Mouse (Mus musculus): ENCODE data around the gene Foxn4. TPM values are rescaled to one million over a fixed set of nuclear protein-coding genes. Genes with fewer than 3 reads are reported as not detected.

The Foxn4 gene
- polyA plus RNA-seq (2012; rRNA removed) = not detected in 2 replicates

DNA sequence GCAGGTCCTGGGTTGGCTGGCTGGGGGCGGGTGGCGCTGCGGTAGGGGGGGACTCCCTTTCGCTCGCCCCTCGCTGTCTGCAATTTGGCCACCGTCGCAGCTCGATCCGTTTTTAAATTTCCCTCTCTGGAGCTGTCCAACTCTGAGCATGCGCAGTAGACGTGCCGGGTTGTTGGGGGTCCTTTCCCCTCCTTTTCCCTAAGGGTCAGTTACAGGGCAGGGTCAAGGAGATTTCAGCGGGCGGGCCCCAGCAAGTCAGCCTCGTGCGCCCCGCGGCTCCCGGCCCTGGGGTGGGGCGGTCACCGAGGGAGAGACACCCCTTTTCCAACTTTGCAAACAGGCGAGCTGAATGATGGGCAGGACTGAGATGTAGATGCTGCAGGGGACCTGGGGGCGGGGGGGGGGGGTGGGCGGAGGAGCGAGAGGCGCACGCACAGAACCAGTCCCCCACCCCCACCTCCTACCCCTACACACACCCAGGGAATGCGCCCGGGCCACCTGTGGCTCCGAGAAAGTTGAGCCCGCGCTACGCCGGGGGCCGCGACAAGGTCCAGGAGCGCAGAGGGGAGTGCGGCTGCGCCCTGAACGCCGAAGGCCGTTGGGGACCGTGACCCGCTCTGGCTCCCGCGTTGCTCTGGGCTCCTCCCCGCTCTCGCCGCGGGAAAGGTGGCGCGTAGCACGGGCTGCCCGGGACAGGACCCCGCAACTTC is at the start of gene Foxn4:
Gene Foxn4 (minus strand): TSS at position 115 of the 710 bp plus-strand sequence.
- no peak for DNase-seq (ENCODE audit: extremely low spot score in 1 of 2, low spot score in 1 of 2)

GRCm38 (mm10) chr5:114323105-114323790 is 49.6 kb upstream of the Foxn4 start:
- no peak for DNase-seq (ENCODE audit: extremely low spot score in 1 of 2, low spot score in 1 of 2)

- DNase-seq (ENCODE audit: extremely low spot score in 1 of 2, low spot score in 1 of 2) = no peak
Observed at GRCm38 (mm10) chr5:114309680-114310036, 36.1 kb upstream of the Foxn4 start.

- peak in 1 of 2 experiments; percentile 73 for DNase-seq (ENCODE audit: extremely low spot score in 1 of 2, low spot score in 1 of 2)
Observed at GRCm38 (mm10) chr5:114308765-114309679, 35.4 kb upstream of the Foxn4 start.

GRCm38 (mm10) chr5:114306496-114306895 is 32.9 kb upstream of the Foxn4 start:
- no peak for DNase-seq (ENCODE audit: extremely low spot score in 1 of 2, low spot score in 1 of 2)

DNA sequence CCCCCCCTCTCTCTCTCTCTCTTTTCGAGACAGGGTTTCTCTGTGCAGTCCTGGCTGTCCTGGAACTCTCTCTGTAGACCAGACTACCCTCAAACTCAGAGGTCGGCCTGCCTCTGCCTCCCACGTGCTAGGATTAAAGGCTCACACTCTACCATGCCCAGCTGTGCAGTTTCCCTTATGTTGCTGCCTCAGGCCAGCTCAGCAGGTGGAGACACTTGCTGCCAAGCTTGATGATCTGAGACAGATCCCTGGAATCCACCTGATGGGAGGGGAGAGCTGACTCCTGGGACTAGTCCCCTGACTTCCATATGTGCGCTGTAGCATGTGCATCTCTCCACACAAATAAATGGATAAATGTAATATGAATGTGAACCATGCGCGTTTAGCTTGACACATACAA is 29.6 kb upstream of the Foxn4 start:
- DNase-seq (ENCODE audit: extremely low spot score in 1 of 2, low spot score in 1 of 2) = no peak

- no peak for DNase-seq (ENCODE audit: extremely low spot score in 1 of 2, low spot score in 1 of 2)
Observed at GRCm38 (mm10) chr5:114299883-114300610, 26.4 kb upstream of the Foxn4 start.

GRCm38 (mm10) chr5:114299156-114299855 is 25.7 kb upstream of the Foxn4 start:
- no peak for DNase-seq (ENCODE audit: extremely low spot score in 1 of 2, low spot score in 1 of 2)

DNA sequence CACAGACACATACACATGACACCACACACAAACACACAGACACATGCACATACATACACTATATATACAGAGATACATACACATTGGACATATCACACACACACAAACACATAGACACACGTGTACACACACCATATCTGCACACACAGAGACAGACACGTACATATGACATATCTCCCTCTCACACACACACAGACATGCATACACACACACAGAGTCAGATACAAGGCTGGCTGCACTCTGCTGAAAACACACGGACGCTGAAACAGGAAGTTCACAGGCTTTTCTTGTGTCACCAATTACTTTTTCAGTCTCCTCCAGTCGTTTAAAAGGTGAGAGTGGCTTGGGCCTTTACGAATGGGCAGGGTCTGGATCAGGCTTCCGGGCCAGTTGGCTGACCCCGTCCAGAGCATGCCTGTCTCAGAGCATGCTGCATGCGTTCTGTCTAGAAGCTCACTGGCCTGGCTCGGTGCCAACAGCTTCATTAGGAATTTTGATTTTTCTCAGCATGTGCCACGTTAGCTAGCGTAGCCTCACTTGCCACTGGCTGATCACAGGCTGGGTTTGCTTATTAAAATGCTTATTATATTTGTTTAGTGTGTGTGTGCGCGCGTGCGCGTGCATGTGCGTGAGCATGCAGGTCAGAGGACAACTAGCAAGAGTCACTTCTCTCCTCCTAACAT is 24.7 kb upstream of the Foxn4 start:
- no peak for DNase-seq (ENCODE audit: extremely low spot score in 1 of 2, low spot score in 1 of 2)

DNA sequence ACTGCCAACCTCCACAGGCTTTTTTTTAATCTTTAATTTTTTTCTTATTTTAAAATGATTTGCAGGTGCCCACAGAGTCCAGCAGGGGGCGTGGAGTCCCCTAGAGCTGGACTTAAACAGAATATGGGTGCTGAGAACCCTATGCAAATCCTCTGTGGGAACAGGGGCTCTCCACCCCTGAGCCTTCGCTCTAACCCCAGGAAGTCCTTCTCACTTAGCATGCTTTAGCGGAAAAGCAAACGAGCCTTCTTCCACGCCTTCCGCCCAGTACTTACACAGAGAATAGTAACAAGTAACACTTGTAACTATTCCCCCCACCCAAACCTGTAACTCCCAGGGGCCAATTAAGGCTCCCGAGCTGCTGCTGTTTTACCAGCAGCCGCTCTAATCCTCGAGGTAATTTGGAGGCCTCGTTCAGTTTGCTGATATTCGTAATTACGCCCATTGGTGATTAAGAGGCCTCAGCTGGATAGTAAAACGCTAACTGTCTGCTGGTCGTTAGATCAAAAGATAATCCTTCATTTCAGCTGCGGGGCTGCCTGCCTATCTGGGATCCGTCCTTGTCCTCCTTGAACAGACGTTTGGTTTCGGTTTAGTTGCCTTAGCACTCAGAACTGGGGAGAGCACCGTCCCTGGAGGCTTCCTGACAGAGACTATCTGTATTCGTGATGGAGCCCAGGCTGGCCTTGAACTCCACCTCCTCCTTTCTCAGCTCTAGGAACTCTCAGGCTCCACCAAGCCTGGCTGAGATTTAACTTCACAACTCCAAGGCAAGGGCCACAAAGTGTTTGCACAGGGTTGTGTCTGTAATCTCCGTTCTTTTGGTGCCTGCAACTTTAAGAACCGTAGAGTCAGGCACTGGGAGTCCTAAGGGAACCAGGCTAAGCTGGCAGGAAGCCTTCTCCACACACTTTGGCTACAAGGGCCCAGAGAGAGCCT is 23.4 kb upstream of the Foxn4 start:
- DNase-seq (ENCODE audit: extremely low spot score in 1 of 2, low spot score in 1 of 2) = no peak

GRCm38 (mm10) chr5:114290004-114290403 is 16.4 kb upstream of the Foxn4 start:
- peak in 1 of 2 experiments; percentile 17 for DNase-seq (ENCODE audit: extremely low spot score in 1 of 2, low spot score in 1 of 2)

DNA sequence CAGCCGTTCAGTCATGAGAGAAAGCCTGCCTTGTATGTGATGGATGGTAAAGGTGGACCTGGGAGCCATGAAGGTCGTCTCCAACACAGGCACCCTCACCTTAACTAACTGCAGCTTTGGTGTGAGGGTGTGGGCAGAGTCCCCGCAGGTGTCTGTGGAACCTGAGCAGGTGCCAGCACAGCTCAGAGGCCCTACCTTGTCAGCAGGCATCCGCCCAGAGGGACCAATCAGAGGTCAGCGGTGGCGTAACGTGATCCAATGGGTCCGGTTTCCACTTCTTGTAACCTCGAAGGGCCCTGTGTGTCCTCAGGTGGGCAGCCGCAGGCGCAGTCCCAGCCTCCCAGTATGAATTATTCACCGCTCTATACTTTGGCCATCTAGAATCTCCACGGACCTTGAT is 15.3 kb upstream of the Foxn4 start, which contains the start of gene Myo1h:
Gene Myo1h (plus strand): TSS at position 293 of the 400 bp plus-strand sequence.
- DNase-seq (ENCODE audit: extremely low spot score in 1 of 2, low spot score in 1 of 2) = no peak

DNA sequence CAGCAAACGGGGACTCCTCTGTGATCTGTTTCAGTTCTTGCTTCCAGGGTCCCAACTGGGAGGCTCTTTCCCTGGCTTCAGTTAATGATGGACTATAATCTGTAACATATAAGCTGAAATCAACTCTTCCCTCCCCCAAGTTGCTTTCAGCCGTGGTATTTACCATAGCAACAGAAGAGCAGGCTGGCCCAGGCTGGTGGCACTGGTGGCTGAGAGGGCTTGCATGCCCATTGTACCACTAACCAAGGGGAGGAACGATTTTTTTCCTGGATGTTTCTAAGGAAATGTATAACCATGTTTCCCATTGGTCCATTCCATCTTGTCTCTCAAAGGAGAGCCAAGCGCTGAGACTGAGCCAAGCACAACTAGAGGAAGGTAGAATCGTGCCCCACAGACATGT is 14.8 kb upstream of the Foxn4 start:
- DNase-seq (ENCODE audit: extremely low spot score in 1 of 2, low spot score in 1 of 2) = no peak

- no peak for DNase-seq (ENCODE audit: extremely low spot score in 1 of 2, low spot score in 1 of 2)
Observed at GRCm38 (mm10) chr5:114286872-114287571, 13.4 kb upstream of the Foxn4 start.

GRCm38 (mm10) chr5:114286102-114286501 is 12.5 kb upstream of the Foxn4 start:
- DNase-seq (ENCODE audit: extremely low spot score in 1 of 2, low spot score in 1 of 2) = no peak

GRCm38 (mm10) chr5:114285398-114285700 is 11.7 kb upstream of the Foxn4 start:
- peak in 1 of 2 experiments; percentile 10 for DNase-seq (ENCODE audit: extremely low spot score in 1 of 2, low spot score in 1 of 2)

DNA sequence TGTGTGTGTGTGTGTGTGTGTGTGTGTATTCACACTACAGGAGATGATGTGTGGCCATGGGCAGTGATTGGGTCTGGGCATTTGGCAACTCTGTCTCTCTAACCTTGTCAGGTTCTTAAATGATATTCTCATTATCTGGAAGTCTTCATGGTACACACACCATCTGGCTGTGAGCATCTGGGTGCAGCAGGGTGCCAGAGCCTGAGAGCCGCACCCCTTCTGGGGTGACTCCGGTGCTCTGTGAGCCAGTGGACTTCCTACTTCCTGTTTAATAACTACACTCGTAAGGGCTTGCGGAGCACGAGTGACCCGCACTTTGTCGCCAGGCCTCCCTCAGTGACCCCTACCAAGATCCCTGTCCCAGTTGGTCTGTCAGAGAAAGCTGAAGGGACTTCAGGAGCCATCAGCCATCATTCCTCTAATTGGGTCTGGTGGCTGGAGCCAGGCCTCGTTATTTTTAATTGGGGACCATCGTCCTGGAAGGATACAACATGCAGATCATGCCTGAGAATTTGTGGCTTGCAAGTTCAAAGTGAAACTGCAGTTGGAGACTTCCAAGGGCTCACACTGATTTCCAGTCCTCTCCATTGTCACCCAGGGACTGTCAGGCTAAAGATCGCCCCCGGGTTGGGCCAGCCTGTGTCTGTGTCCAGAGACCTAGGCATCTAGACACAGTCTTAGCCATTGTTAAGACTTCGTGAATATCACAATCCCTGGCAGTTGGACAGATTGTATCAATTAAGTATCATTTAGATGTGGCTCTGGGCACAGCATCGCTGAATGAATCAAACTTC is 11.2 kb upstream of the Foxn4 start:
- peak; percentile 7 to 22 for DNase-seq (ENCODE audit: extremely low spot score in 1 of 2, low spot score in 1 of 2)

Data from frontal cortex, adult 2 months (tissue).